Mouse (Mus musculus) thymus, adult 2 months (tissue): ENCODE data around the gene Stpg4.

Experiments used
- CTCF ChIP-seq: fragments of 200-500 bp; IDR thresholded peaks from 2 replicates; pipeline ENCODE4 v1.5.1; 2012; ENCODE audit warnings: mild to moderate bottlenecking, control low read depth, low read length, moderate library complexity, borderline replicate concordance; ENCODE audit not compliant: control insufficient read depth, poor library complexity, insufficient read depth; ENCODE audit errors: extremely low read depth
- POLR2A ChIP-seq: fragments of 200-500 bp; IDR thresholded peaks from 2 replicates; pipeline ENCODE4 v1.6.1; 2012; ENCODE audit warnings: mild to moderate bottlenecking, low read length, control low read depth, moderate library complexity; ENCODE audit not compliant: control insufficient read depth, poor library complexity, insufficient read depth; ENCODE audit errors: extremely low read depth

DNA sequence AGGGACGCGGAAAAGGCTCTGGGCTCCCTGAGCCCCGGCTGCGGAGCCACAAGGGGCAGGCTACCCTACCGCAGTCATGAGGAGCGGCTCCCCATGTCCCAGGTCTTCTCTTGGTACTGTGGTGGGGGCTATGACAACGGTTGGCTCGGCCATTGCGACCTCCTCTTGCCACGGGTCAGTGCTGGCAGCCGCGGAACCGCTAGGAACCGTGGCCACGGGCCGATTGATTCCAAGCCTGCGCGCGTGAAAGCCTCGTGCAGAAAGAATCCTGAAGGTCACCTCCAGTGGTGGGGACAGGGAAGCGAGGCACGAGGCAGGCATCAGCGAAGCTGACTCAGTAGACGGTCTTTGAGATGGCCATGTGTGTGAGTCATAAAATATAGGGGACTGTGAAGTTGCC is at the start of gene Stpg4:
- TF ChIP-seq CTCF = no peak
- TF ChIP-seq POLR2A = no peak
